Mouse (Mus musculus): ENCODE measurements around the gene Cidec.

GRCm38 (mm10) chr6:113455007-113455406 is 19.4 kb upstream of the Cidec start:
- no peak for TF ChIP-seq CTCF (IDR thresholded peaks at IDR 0.05; ENCODE audit: control insufficient read depth, insufficient read depth, insufficient read length)
- TF ChIP-seq MAX (IDR thresholded peaks at IDR 0.05): no peak
- no peak for TF ChIP-seq USF1 (IDR thresholded peaks at IDR 0.05; ENCODE audit: low read depth)
- TF ChIP-seq CEBPB (IDR thresholded peaks at IDR 0.05; ENCODE audit: low read depth): no peak
- no peak for TF ChIP-seq MYOD1 (IDR thresholded peaks at IDR 0.05; ENCODE audit: control insufficient read depth, insufficient read length, low read depth)
